Mouse (Mus musculus) liver, embryonic 15.5 days (tissue): ENCODE data around the gene Taf1b. TPM values are rescaled to one million over a fixed set of nuclear protein-coding genes. Genes with fewer than 3 reads are reported as not detected.

Source experiments
- ATAC-seq: fragments of 200-750 bp; cut with Nextera tagmentation; 2 replicates; pipeline ENCODE4 v1.8.0; 2017; ENCODE audit warnings: moderate number of reproducible peaks, mild to moderate bottlenecking, moderate library complexity; ENCODE audit not compliant: insufficient read depth
- H3K27ac ChIP-seq: fragments of 300-500 bp; sonication (generic); replicated peaks from 2 replicates; pipeline ENCODE4 v1.5.1; 2015; ENCODE audit warnings: mild to moderate bottlenecking, inconsistent platforms
- H3K27me3 ChIP-seq: fragments of 300-500 bp; sonication (generic); 2 replicates; pipeline ENCODE4 v1.6.1; 2015; ENCODE audit warnings: mild to moderate bottlenecking, inconsistent platforms
- H3K36me3 ChIP-seq: fragments of 300-500 bp; sonication (generic); replicated peaks from 2 replicates; pipeline ENCODE4 v1.6.1; 2015; ENCODE audit warnings: moderate library complexity, mild to moderate bottlenecking, inconsistent platforms
- H3K4me1 ChIP-seq: fragments of 300-500 bp; sonication (generic); replicated peaks from 2 replicates; pipeline ENCODE4 v1.6.1; 2015; ENCODE audit warnings: inconsistent platforms
- H3K4me2 ChIP-seq: fragments of 300-500 bp; sonication (generic); 2 replicates; pipeline ENCODE4 v1.6.1; 2015; ENCODE audit warnings: moderate library complexity, mild to moderate bottlenecking, inconsistent platforms
- H3K4me3 ChIP-seq: fragments of 300-500 bp; sonication (generic); replicated peaks from 2 replicates; pipeline ENCODE4 v1.5.1; 2015; ENCODE audit warnings: mild to moderate bottlenecking, inconsistent platforms
- H3K9ac ChIP-seq: fragments of 300-500 bp; sonication (generic); 2 replicates; pipeline ENCODE4 v1.6.1; 2015; ENCODE audit warnings: moderate library complexity, mild to moderate bottlenecking, inconsistent platforms
- H3K9me3 ChIP-seq: fragments of 300-500 bp; sonication (generic); replicated peaks from 2 replicates; pipeline ENCODE4 v1.6.1; 2016; ENCODE audit warnings: inconsistent platforms
- WGBS: fragments of 180-500 bp; shearing (Covaris S2); methylation state at CpG from one replicate; pipeline ENCODE4 v1.1.7; 2015; ENCODE audit warnings: mixed read lengths; ENCODE audit not compliant: insufficient replicate concordance; 5-methylcytosine and 5-hydroxymethylcytosine counted together
- polyA plus RNA-seq: library from polyadenylated mRNA; unstranded; fragments of >200 nt; fragmentation: Nextera tagmentation; extraction: Ambion mirVana; gene quantifications from 2 replicates; pipeline ENCODE4 v1.2.1, GENCODE M21; 2015

Taf1b gene
- polyA plus RNA-seq, 1 experiment from 2014 or later: 9.1 TPM

GRCm38 (mm10) chr12:24552531-24552930, 54.4 kb downstream of the Taf1b start:
- Histone ChIP-seq H3K4me2 (no peak overlapping the region), H3K4me1 (no peaks in the 10 kb centered on the region), H3K27me3 (no peaks in the 10 kb centered on the region), H3K4me3 (no peak overlapping the region), H3K9me3 (no peaks in the 10 kb centered on the region), H3K36me3 (peaks cover 6% of the 10 kb centered on the region; the same call in 1 of the 2 replicates), H3K27ac (no peak overlapping the region), H3K9ac (no peak overlapping the region)
- no peak for ATAC-seq
- 62% methylated on average over 2 of the region's 2 CpGs for WGBS

GRCm38 (mm10) chr12:24555976-24556375, 57.8 kb downstream of the Taf1b start:
- ATAC-seq: no peak
- 67% methylated on average over 8 of the region's 8 CpGs for WGBS
- Histone ChIP-seq H3K9me3 (no peaks in the 10 kb centered on the region), H3K27me3 (no peaks in the 10 kb centered on the region), H3K27ac (no peak overlapping the region), H3K4me1 (no peaks in the 10 kb centered on the region), H3K9ac (no peak overlapping the region), H3K4me2 (no peak overlapping the region), H3K36me3 (no peaks in the 10 kb centered on the region), H3K4me3 (no peak overlapping the region)

DNA sequence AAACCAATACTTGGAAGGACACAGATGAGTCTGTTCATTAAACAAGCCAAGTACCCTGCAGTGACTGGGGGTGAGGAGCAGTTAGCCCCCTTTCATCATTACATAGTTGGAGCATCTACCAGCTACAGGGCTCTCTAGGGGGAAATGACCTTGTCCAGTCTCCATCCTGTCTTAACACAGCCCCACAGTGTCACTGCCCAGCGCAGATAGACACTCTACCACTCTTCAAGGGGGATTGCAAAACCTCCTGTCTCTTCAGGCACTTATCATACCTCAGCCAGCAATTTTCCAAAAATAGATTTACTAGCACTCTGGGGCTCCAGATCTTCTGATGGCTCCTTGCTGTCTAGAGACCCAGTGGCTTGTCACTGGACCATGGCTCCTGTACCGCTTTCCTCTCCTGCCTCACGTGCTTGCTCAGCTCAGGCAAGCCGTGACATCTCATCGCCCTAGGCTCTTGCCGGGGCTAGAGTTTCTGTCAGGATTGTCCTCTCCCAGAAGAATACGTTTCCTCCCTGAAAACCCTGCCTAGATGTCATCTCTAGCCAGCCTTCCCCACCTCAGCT, 65.3 kb downstream of the Taf1b start:
- H3K4me2 ChIP-seq: no peak overlapping the region
- no peak overlapping the region for H3K27ac ChIP-seq
- ATAC-seq: no peak
- H3K36me3 ChIP-seq: no peaks in the 10 kb centered on the region
- H3K9me3 ChIP-seq: no peaks in the 10 kb centered on the region
- no peak overlapping the region for H3K9ac ChIP-seq
- no peaks in the 10 kb centered on the region for H3K4me1 ChIP-seq
- 49% methylated on average over 7 of the region's 7 CpGs for WGBS
- peaks cover 6% of the 10 kb centered on the region; the same call in 1 of the 2 replicates for H3K27me3 ChIP-seq
- no peak overlapping the region for H3K4me3 ChIP-seq

DNA sequence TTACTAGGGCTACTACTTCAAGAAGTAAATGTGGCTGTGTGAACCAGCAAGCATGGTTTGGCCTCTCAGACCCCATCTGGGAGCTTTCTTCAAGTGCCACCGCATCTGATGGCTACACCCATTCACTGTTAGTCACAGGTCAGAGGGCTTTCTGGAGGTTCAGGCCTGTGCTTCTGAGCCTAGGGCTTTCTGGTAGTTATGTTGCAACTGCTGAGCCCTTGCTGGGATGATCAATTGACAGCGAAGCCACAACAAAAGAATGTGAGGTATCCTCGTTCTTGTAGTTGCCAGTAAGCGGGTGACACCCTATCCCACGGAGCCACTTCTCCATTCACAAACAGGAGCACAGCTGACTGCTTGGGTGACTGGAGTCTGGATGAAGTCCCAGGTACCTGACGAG, 67.2 kb downstream of the Taf1b start:
- H3K4me3 ChIP-seq: no peak overlapping the region
- no peak overlapping the region for H3K9ac ChIP-seq
- H3K36me3 ChIP-seq: no peaks in the 10 kb centered on the region
- WGBS: 60% methylated on average over 6 of the region's 6 CpGs
- ATAC-seq: no peak
- no peak overlapping the region for H3K4me2 ChIP-seq
- no peak overlapping the region for H3K27ac ChIP-seq
- no peaks in the 10 kb centered on the region for H3K4me1 ChIP-seq
- H3K9me3 ChIP-seq: no peaks in the 10 kb centered on the region
- peaks cover 12% of the 10 kb centered on the region for H3K27me3 ChIP-seq

DNA sequence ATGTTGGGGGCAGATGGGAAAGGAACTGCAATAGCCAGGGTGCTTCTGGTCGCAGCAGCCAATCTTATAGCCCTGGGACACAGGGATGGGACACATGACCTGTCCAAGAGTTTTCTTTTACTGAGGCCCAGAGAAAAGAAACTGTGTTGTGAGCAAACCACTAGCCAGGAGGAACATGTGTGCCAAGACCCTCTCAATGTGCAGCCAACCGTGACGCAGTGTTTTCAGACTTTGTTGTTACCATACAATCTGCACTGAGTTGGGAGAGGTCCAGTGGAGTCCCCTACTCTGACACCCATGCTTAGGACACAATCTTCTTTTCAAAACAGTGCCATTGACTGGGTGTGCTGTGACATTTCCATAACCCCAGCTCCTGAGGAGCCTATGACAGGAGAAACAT, 69.4 kb downstream of the Taf1b start:
- Histone ChIP-seq H3K9ac (no peak overlapping the region), H3K4me2 (no peak overlapping the region), H3K4me1 (peaks cover 10% of the 10 kb centered on the region), H3K4me3 (no peak overlapping the region), H3K27ac (no peak overlapping the region), H3K36me3 (no peaks in the 10 kb centered on the region), H3K27me3 (peaks cover 34% of the 10 kb centered on the region), H3K9me3 (no peaks in the 10 kb centered on the region)
- ATAC-seq: no peak
- WGBS: 72% methylated on average over 3 of the region's 3 CpGs

GRCm38 (mm10) chr12:24571523-24572392, 73.6 kb downstream of the Taf1b start, which contains the start of gene Grhl1:
Gene Grhl1, plus strand, starts transcription at chr12:24572283.
- Histone ChIP-seq H3K9ac (peak within 1 kb of the TSS; percentile 65), H3K4me1 (peaks cover 12% of the 10 kb centered on the region), H3K4me3 (peak within 1 kb of the TSS; percentile 67), H3K27me3 (peaks cover 67% of the 10 kb centered on the region), H3K27ac (no peak within 1 kb of the TSS), H3K4me2 (peak within 1 kb of the TSS; percentile 95), H3K36me3 (no peaks in the 10 kb centered on the region), H3K9me3 (no peaks in the 10 kb centered on the region)
- 3% methylated on average over 62 of the region's 64 CpGs for WGBS
- ATAC-seq: peak; percentile 99

- Histone ChIP-seq H3K27ac (no peak overlapping the region), H3K4me2 (peak overlapping the region; percentile 95), H3K36me3 (no peaks in the 10 kb centered on the region), H3K4me3 (peak overlapping the region; percentile 67), H3K9ac (peak overlapping the region; percentile 65), H3K27me3 (peaks cover 61% of the 10 kb centered on the region), H3K9me3 (no peaks in the 10 kb centered on the region), H3K4me1 (peaks cover 12% of the 10 kb centered on the region)
- ATAC-seq: peak; percentile 45
- WGBS: 4% methylated on average over 48 of the region's 48 CpGs
Measured at GRCm38 (mm10) chr12:24572421-24573274, 74.5 kb downstream of the Taf1b start.

DNA sequence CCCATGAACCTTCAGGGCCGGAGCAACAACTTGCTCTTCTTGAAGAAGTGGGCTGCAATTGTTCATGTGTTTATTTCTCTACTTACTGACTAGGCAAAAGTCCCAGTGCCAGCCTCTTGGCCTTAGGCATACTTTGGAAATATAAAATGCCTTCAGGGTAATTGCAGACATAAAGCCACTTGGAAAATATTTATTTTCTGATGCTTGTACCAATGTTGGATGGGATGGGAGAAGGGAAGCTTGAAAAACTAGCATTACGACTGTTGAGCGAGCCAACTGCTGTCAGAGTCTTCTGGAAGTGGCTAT, 75.1 kb downstream of the Taf1b start:
- Histone ChIP-seq H3K9me3 (no peaks in the 10 kb centered on the region), H3K36me3 (no peaks in the 10 kb centered on the region), H3K27ac (no peak overlapping the region), H3K4me1 (peaks cover 12% of the 10 kb centered on the region), H3K4me2 (peak overlapping the region; percentile 95), H3K9ac (no peak overlapping the region), H3K27me3 (peaks cover 61% of the 10 kb centered on the region), H3K4me3 (peak overlapping the region; percentile 67; the same call in 1 of the 2 replicates)
- ATAC-seq: no peak
- 65% methylated on average over 3 of the region's 3 CpGs for WGBS

DNA sequence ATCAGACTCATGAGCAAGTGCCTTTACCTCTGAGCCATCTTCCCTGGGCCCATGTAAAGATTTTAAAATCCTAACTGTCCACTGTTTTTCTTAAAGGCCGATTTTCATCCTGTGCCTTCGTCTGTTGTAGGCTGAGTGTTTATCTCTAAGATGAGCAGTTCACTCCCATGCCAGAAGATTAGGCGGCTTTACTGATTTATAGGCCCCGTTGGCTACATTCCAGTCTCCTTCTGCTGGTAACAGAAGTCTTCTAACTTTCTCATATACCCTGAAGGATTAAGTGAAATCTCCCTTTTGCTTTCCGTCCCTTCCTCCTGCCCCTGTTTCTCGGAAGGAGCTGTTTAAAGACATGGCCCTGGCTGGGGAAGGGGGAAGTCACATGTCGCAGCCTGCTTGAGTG, 76.7 kb downstream of the Taf1b start:
- H3K4me1 ChIP-seq: peaks cover 12% of the 10 kb centered on the region
- 26% methylated on average over 7 of the region's 7 CpGs for WGBS
- H3K27me3 ChIP-seq: peaks cover 59% of the 10 kb centered on the region
- no peak overlapping the region for H3K4me2 ChIP-seq
- ATAC-seq: no peak
- no peaks in the 10 kb centered on the region for H3K9me3 ChIP-seq
- H3K4me3 ChIP-seq: no peak overlapping the region
- no peak overlapping the region for H3K27ac ChIP-seq
- H3K9ac ChIP-seq: no peak overlapping the region
- H3K36me3 ChIP-seq: no peaks in the 10 kb centered on the region

DNA sequence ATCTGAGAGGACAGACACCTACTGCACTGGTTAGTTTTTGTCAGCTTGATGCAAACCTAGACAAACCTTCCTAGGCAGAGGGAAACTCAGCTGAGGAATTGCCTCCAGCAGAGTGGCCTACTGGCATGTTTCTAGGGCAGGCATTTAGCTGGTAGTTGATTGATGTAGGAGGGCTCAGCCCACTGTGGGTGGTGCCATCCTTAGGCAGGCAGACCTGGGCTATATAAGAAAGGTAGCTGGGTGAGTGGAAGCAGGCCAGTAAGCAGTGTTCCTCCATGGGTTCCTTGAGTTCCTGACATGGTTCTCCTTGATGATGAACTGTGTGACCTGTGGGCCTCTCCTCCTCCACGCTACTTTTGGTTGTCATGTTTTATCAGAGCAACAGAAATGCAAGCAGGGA, 82.3 kb downstream of the Taf1b start:
- peaks cover 27% of the 10 kb centered on the region for H3K4me1 ChIP-seq
- WGBS: 37% methylated on average over 1 of the region's 1 CpGs
- H3K4me3 ChIP-seq: no peak overlapping the region
- no peak overlapping the region for H3K9ac ChIP-seq
- H3K9me3 ChIP-seq: no peaks in the 10 kb centered on the region
- 0 out of 2 replicates have a peak overlapping the region, but pooled peaks have one; percentile 43 for H3K27ac ChIP-seq
- H3K27me3 ChIP-seq: peaks cover 7% of the 10 kb centered on the region; the same call in 1 of the 2 replicates
- H3K36me3 ChIP-seq: no peaks in the 10 kb centered on the region
- ATAC-seq: peak; percentile 70
- H3K4me2 ChIP-seq: no peak overlapping the region
